Mouse (Mus musculus) spleen, postnatal 0 days (tissue): ENCODE measurements around the gene Gm20716. TPM values are rescaled to one million over a fixed set of nuclear protein-coding genes. Genes with fewer than 3 reads are reported as not detected.

Experiments used
- polyA plus RNA-seq: library from polyadenylated mRNA; unstranded; fragments of >200 nt; fragmentation: Nextera tagmentation; extraction: Ambion mirVana; gene quantifications from 2 replicates; pipeline ENCODE4 v1.2.1, GENCODE M21; 2015

Gene Gm20716
- 9.6 and 11.6 TPM in 2 replicates for polyA plus RNA-seq

DNA sequence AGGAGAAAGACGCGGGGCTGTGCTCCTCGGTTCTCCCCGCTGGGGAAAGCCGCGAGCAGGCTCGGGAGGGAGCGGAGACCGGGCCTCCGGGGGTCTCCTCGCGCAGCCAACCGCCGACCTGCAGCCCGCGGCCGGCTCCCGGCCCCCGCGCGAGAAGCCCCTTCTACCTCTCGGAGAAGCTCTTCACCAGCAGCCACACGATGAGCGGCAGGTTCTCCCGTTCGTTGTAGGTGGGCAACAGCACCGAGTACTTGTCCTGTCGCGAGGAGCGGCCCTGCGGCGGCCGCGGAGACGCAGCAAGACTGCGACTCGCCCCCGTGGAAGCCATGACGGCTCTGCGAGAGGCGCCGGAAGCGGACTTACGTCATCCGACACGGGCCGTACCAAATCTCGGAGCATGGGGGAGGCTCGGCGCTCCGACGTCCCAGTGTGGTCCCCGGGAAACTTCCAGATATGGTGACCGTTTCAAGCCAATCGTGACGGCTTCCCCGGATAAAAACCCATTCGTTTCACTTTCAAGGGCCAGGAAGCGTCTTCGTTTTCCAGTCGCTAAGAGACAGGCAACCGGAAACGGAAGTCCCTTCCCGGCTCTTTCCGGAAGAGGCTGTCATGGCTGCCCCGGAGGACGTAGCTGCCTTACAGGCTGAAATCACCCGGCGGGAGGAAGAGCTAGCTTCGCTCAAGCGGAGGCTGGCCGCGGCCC lies at the start of gene Gm20716, which contains the start of the genes Dpm1 and Mocs3:
Gm20716 (minus strand) TSS at position 339 of the 703 bp plus-strand sequence.
Dpm1 (minus strand) TSS at position 566 of the 703 bp plus-strand sequence.
Mocs3 (plus strand) TSS at position 597 of the 703 bp plus-strand sequence.

DNA sequence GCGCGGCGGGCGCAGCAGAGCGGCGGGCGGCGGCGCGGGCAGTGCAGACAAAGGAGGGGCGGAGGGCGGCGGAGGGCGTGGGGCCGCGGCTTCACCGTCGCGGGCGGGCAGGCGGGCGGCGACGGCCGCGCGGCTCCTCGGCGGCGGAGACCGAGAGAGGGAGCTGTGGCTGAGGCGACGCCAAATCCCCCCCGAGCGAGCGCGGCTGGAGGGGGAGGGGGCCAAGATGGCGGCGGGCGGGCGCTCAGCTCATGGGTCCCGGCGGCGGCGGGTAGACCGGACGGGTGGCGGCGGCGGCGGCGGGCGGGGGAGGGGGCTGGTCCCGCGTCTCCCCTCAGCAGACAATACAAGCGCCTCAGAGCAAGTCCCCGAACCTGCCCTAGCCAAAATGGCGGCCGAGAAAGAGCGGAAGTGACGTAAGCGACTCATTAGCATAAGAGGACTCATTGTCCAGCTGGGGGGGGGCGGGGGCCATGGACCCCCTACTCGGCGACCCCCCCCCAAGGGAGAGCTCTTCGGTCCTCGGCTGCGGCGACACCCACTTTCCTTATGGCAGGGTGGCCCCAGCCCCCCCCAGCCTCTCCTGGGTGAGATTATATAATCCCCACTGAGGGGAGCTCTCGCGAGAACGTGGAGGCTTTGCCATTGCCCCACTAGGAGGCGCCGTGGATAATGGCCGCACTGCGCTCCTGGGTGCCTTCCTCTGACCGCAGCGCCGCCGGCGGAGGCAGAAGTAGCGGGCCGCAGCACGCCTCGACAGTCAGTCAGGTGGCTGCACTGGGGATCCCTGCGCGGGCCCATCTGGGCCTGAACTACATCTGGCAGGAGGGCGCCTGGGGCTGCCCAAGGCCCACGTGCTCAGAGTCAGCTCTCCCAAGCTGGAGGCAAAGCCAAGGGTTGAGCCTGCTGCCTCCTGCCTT lies 23.2 kb downstream of the Gm20716 start, which contains the start of gene Adnp:
Adnp (minus strand) TSS at position 388 of the 920 bp plus-strand sequence.

Other genes with a start within 250 kb of the Gm20716 start
- gene Ripor3, start 219.7 kb downstream of the Gm20716 start, polyA plus RNA-seq, result 1.5 and 1.9 TPM in 2 replicates
- 2.1 and 2.5 TPM in 2 replicates for gene Pard6b, start 149.4 kb downstream of the Gm20716 start, polyA plus RNA-seq
- 2.7 and 3.6 TPM in 2 replicates for gene Adnp, start 23.3 kb downstream of the Gm20716 start, polyA plus RNA-seq
- 92.6 and 101 TPM in 2 replicates for gene Dpm1, start 227 bp upstream of the Gm20716 start, polyA plus RNA-seq
- gene Mocs3, start 258 bp upstream of the Gm20716 start, polyA plus RNA-seq, result 4.2 and 4.5 TPM in 2 replicates
- 0.08 and 0.19 TPM in 2 replicates for gene Kcng1, start 51.4 kb upstream of the Gm20716 start, polyA plus RNA-seq